Mouse (Mus musculus) central nervous system, embryonic 11.5 days (tissue): ENCODE data around the gene BC003965. TPM values are rescaled to one million over a fixed set of nuclear protein-coding genes. Genes with fewer than 3 reads are reported as not detected.

Source experiments
- polyA plus RNA-seq: library from polyadenylated mRNA; depleted of rRNA; stranded (reverse); fragments of >200 nt; gene quantifications from 2 replicates; pipeline ENCODE4 v1.2.3, GENCODE M21; 2012; rRNA removed

The BC003965 gene
- polyA plus RNA-seq = 28.6 and 42.4 TPM in 2 replicates

GRCm38 (mm10) chr17:25184129-25184691, at the start of gene BC003965:
BC003965 (plus strand) TSS chr17:25184554.

GRCm38 (mm10) chr17:25162161-25162560, 22.2 kb upstream of the BC003965 start, which contains the start of gene Ccdc154:
Ccdc154 (plus strand) TSS chr17:25162461.

GRCm38 (mm10) chr17:25175411-25175810, 8.9 kb upstream of the BC003965 start, which contains the start of gene Gm38655:
Gm38655 (minus strand) TSS chr17:25175471.

DNA sequence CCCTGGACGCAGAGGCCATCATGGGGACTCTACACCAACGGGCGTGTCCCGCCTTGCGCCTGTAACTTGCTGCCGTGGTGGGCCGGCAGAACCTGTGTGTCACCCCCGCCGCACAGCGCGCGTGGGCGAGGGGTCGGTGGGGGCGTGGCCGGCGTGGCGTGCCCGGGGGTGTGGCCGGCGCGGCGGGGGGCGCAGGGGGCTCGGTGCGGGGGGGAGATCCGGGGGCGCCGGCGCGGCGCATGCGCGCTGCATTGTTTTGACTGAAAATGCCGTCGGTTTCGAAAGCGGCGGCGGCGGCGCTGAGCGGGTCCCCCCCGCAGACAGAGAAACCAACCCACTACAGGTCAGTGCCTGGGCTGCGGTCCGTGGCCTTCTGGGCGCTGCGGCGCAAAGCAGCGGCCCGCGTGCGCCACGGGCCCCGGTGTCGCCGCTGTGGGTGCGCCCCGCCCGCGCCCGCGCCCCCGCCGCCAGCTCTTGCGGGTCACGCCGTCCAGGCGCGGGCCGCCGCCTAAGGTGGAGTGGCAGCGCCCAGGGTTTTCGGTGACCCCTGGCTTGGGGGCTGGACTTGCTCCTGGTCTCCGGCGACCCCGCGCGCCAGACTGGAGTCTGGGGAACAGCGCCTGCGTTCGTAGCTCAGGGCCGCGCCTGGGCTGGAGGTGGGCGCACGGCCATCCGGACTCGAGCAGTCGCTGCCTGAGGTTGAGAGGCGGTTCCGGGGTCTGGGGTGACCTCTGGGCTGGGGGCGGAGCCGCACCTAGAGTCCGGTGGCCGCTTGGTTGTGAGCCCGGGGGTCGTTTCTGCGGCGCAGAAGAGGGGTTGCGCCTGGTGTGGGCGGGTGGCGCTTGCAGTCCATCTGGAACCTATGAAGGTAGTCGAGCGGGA, 4.0 kb downstream of the BC003965 start, which contains the start of gene Unkl:
Gene Unkl, plus strand, starts transcription at position 248 of the 882 bp plus-strand sequence.

Other genes with a start within 250 kb of the BC003965 start
- gene Mapk8ip3, start 247.6 kb upstream of the BC003965 start, polyA plus RNA-seq = 157 and 167 TPM in 2 replicates
- 132 and 152 TPM in 2 replicates for gene Jpt2, start 223.9 kb upstream of the BC003965 start, polyA plus RNA-seq
- gene Cramp1l, start 168.8 kb upstream of the BC003965 start, polyA plus RNA-seq = 28.7 and 36.2 TPM in 2 replicates
- 16.7 and 23.6 TPM in 2 replicates for gene Ift140, start 168.5 kb upstream of the BC003965 start, polyA plus RNA-seq
- gene Tmem204, start 101.0 kb upstream of the BC003965 start, polyA plus RNA-seq = 4.2 and 7.3 TPM in 2 replicates
- gene Telo2, start 68.6 kb upstream of the BC003965 start, polyA plus RNA-seq = 31.8 and 44.2 TPM in 2 replicates
- gene Ptx4, start 63.8 kb upstream of the BC003965 start, polyA plus RNA-seq = not detected in 2 replicates
- 27.6 and 29.7 TPM in 2 replicates for gene Clcn7, start 51.2 kb upstream of the BC003965 start, polyA plus RNA-seq
- 0.02 TPM in 2 replicates for gene Ccdc154, start 22.1 kb upstream of the BC003965 start, polyA plus RNA-seq
- gene Gm38655, start 9.1 kb upstream of the BC003965 start, polyA plus RNA-seq = not detected in 2 replicates
- 16.4 and 17.0 TPM in 2 replicates for gene Unkl, start 3.8 kb downstream of the BC003965 start, polyA plus RNA-seq
- 42.2 and 53.3 TPM in 2 replicates for gene Gnptg, start 55.6 kb downstream of the BC003965 start, polyA plus RNA-seq
- 52.3 and 87.6 TPM in 2 replicates for gene Tsr3, start 55.6 kb downstream of the BC003965 start, polyA plus RNA-seq
- gene Baiap3, start 71.8 kb downstream of the BC003965 start, polyA plus RNA-seq = 2.9 and 3.1 TPM in 2 replicates
- gene Ube2i, start 90.1 kb downstream of the BC003965 start, polyA plus RNA-seq = 632 and 669 TPM in 2 replicates
- gene Prss34, start 113.8 kb downstream of the BC003965 start, polyA plus RNA-seq = 0.20 TPM in 1 of 2 replicates, not detected in the other
- gene Prss28, start 124.1 kb downstream of the BC003965 start, polyA plus RNA-seq = not detected in 2 replicates
- not detected in 2 replicates for gene Prss29, start 134.1 kb downstream of the BC003965 start, polyA plus RNA-seq
- gene Tpsab1, start 161.0 kb downstream of the BC003965 start, polyA plus RNA-seq = not detected in 2 replicates
- not detected in 2 replicates for gene Tpsb2, start 181.8 kb downstream of the BC003965 start, polyA plus RNA-seq
- not detected in 2 replicates for gene Tpsg1, start 184.7 kb downstream of the BC003965 start, polyA plus RNA-seq
- gene Cacna1h, start 249.2 kb downstream of the BC003965 start, polyA plus RNA-seq = 53.5 and 55.8 TPM in 2 replicates